Mouse (Mus musculus) CD4-positive, CD25-positive, alpha-beta regulatory T cell (primary cell): Measurements from ENCODE around the gene Pramel1. TPM values are rescaled to one million over a fixed set of nuclear protein-coding genes. Genes with fewer than 3 reads are reported as not detected.

Source experiments
- polyA plus RNA-seq: library from polyadenylated mRNA; unstranded; fragments of 100-300 nt; shearing (Covaris generic); gene quantifications from one replicate; pipeline ENCODE4 v1.2.1, GENCODE M21; 2017

Gene Pramel1
- not detected for polyA plus RNA-seq

DNA sequence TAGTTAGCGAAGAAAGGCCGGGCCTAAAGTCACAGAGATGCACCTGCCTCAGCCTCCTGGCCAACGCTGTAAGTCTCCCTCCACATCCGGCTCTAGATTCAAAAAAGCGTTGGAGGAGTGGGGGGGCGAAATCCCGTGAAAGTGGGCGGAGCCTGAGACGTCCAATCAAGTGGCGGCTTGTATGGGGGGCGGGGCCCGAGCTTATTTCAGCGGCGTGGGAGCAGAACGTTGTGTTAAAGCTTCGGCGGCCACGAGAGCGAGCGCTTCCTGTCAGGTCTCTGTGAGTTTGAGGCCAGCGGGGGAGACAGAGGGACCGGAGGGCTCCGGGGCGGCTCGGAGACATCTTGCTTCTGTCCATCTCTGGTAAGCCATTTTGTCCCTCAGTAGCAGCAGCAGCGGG lies at the start of gene Pramel1:
Gene Pramel1 (plus strand): TSS at position 248 of the 400 bp plus-strand sequence.

GRCm38 (mm10) chr4:143349484-143349906 lies 44.7 kb upstream of the Pramel1 start, which contains the start of gene Lrrc38:
Gene Lrrc38 (plus strand): TSS chr4:143349757.

GRCm38 (mm10) chr4:143412219-143413092 lies 18.2 kb downstream of the Pramel1 start, which contains the start of gene Pramef8:
Gene Pramef8 (plus strand): TSS chr4:143412426.

Other genes with a start within 250 kb of the Pramel1 start
- 25.8 TPM for gene Prdm2, start 181.4 kb upstream of the Pramel1 start, polyA plus RNA-seq
- gene Pdpn, start 94.9 kb upstream of the Pramel1 start, polyA plus RNA-seq = not detected
- gene Lrrc38, start 44.7 kb upstream of the Pramel1 start, polyA plus RNA-seq = not detected
- gene Pramef8, start 18.0 kb downstream of the Pramel1 start, polyA plus RNA-seq = 38.9 TPM
- not detected for gene Oog4, start 55.9 kb downstream of the Pramel1 start, polyA plus RNA-seq
- gene Gm13043, start 116.9 kb downstream of the Pramel1 start, polyA plus RNA-seq = not detected
- gene Gm13040, start 141.5 kb downstream of the Pramel1 start, polyA plus RNA-seq = not detected
- not detected for gene BC080695, start 157.3 kb downstream of the Pramel1 start, polyA plus RNA-seq
- not detected for gene Gm13057, start 157.3 kb downstream of the Pramel1 start, polyA plus RNA-seq
- gene Gm13083, start 220.6 kb downstream of the Pramel1 start, polyA plus RNA-seq = not detected